19 mouse cellular contexts compared by ENCODE assay signal in genomic region chr12:92137539-92137938, GRCm38 (mm10).
DNase-seq lines count a peak whose midpoint lies in the region; ATAC-seq and TF ChIP-seq lines count a peak whose summit lies in the region.
"Had no signal": no experiment of that assay in that cellular context is flagged by ENCODE, and none has a peak within 500 bp of the region (broad histone marks: within the 10 kb centered on the region; RNA-seq: fewer than 3 reads in every experiment).

No protein-coding gene starts in this region.

- no peak for TF ChIP-seq CTCF in lung, embryonic 14.5 days (IDR thresholded peaks at IDR 0.05; ENCODE audit: low read depth)
- TF ChIP-seq CTCF in lung, adult 2 months (IDR thresholded peaks at IDR 0.05; ENCODE audit: insufficient read depth, low read length), result no peak

- peak; percentile 78 for ATAC-seq in lung, embryonic 14.5 days (ENCODE audit: insufficient read depth)
- peak; percentile 92 for ATAC-seq in lung, embryonic 16.5 days (ENCODE audit: low read depth)
- ATAC-seq: activated CD4-positive, CD25-positive, alpha-beta regulatory T cell, adult 4 months; forebrain, embryonic 13.5 days; forebrain, embryonic 15.5 days; forebrain, postnatal 0 days; Patski had no signal

- DNase-seq in lung, embryonic 14.5 days, result peak; percentile 34
- no peak for DNase-seq in lung, adult 2 months
- no peak for DNase-seq in lung, postnatal 14 days
- peak; percentile 1 for DNase-seq in lung, postnatal 25 days (ENCODE audit: low spot score)
- no peak for DNase-seq in gastrocnemius, adult 8-10 months (ENCODE audit: low spot score in 2 of 2)
- DNase-seq in MN1 (ENCODE audit: low spot score), result no peak
- DNase-seq: adrenal gland, adult 8-10 months; cerebellum, adult 11-12 months; cerebellum, adult 8-10 months; cerebellum, adult 9-11 months; cerebellum, postnatal 25 days; forebrain, postnatal 0 days had no signal

- H3K4me2 ChIP-seq in lung, embryonic 14.5 days, result no peak overlapping the region
- no peak overlapping the region for H3K4me2 ChIP-seq in lung, embryonic 16.5 days (ENCODE audit: low read depth, low read length)
- H3K4me2 ChIP-seq: embryonic facial prominence, embryonic 12.5 days; forebrain, embryonic 13.5 days; forebrain, embryonic 15.5 days had no signal

- 0 out of 2 replicates have a peak, but pooled peaks cover 2% of the 10 kb centered on the region for H3K9me3 ChIP-seq in lung, embryonic 14.5 days (ENCODE audit: low read depth, low read length)
- H3K9me3 ChIP-seq in lung, embryonic 16.5 days (ENCODE audit: control insufficient read depth, low read length), result no peaks in the 10 kb centered on the region
- H3K9me3 ChIP-seq: embryonic facial prominence, embryonic 10.5 days; embryonic facial prominence, embryonic 12.5 days; forebrain, embryonic 13.5 days; forebrain, embryonic 15.5 days had no signal

- 52% methylated on average over 4 of the region's 4 CpGs for WGBS in lung, embryonic 14.5 days
- 56% methylated on average over 4 of the region's 4 CpGs for WGBS in lung, adult 2 months
- 52% methylated on average over 4 of the region's 4 CpGs for WGBS in lung, embryonic 16.5 days

- H3K27ac ChIP-seq in lung, embryonic 14.5 days (ENCODE audit: low read depth), result no peak overlapping the region; the same call in 1 of the 2 replicates
- no peak overlapping the region for H3K27ac ChIP-seq in lung, embryonic 16.5 days (ENCODE audit: low read length)
- H3K27ac ChIP-seq: embryonic facial prominence, embryonic 10.5 days; embryonic facial prominence, embryonic 12.5 days; forebrain, embryonic 13.5 days; forebrain, embryonic 15.5 days had no signal

- no peaks in the 10 kb centered on the region for H3K36me3 ChIP-seq in lung, embryonic 14.5 days (ENCODE audit: insufficient read depth)
- no peaks in the 10 kb centered on the region for H3K36me3 ChIP-seq in lung, embryonic 16.5 days (ENCODE audit: control insufficient read depth, insufficient read depth, low read length)
- H3K36me3 ChIP-seq: embryonic facial prominence, embryonic 10.5 days; embryonic facial prominence, embryonic 12.5 days; forebrain, embryonic 15.5 days had no signal

- H3K4me3 ChIP-seq in lung, embryonic 14.5 days (ENCODE audit: low read depth, low read length), result no peak overlapping the region
- H3K4me3 ChIP-seq in lung, adult 2 months (replicated peaks; ENCODE audit: extremely low read depth, low read depth, low read length), result no peak overlapping the region
- H3K4me3 ChIP-seq in lung, embryonic 16.5 days (ENCODE audit: low read length), result no peak overlapping the region
- H3K4me3 ChIP-seq: embryonic facial prominence, embryonic 10.5 days; embryonic facial prominence, embryonic 12.5 days; forebrain, embryonic 13.5 days; forebrain, embryonic 15.5 days had no signal

- H3K9ac ChIP-seq in lung, embryonic 14.5 days, result no peak overlapping the region
- no peak overlapping the region for H3K9ac ChIP-seq in lung, embryonic 16.5 days (ENCODE audit: low read length)
- H3K9ac ChIP-seq: embryonic facial prominence, embryonic 12.5 days; forebrain, embryonic 13.5 days; forebrain, embryonic 15.5 days; forebrain, postnatal 0 days had no signal

- TF ChIP-seq POLR2A in lung, adult 2 months (IDR thresholded peaks at IDR 0.05; ENCODE audit: borderline replicate concordance, extremely low read depth, low read depth, low read length), result no peak

- H3K27me3 ChIP-seq in lung, embryonic 14.5 days (ENCODE audit: insufficient read depth, low read length), result no peaks in the 10 kb centered on the region
- H3K27me3 ChIP-seq in lung, embryonic 16.5 days (ENCODE audit: control insufficient read depth, insufficient read depth, low read depth, low read length), result no peaks in the 10 kb centered on the region
- H3K27me3 ChIP-seq: embryonic facial prominence, embryonic 12.5 days; forebrain, embryonic 13.5 days; forebrain, embryonic 15.5 days; Patski had no signal

- H3K4me1 ChIP-seq in lung, embryonic 14.5 days (ENCODE audit: insufficient read depth), result no peaks in the 10 kb centered on the region
- H3K4me1 ChIP-seq in lung, adult 2 months (ENCODE audit: control insufficient read depth, insufficient read depth, low read length), result no peaks in the 10 kb centered on the region
- no peaks in the 10 kb centered on the region for H3K4me1 ChIP-seq in lung, embryonic 16.5 days (replicated peaks; ENCODE audit: control insufficient read depth, insufficient read depth, low read length)
- H3K4me1 ChIP-seq: embryonic facial prominence, embryonic 10.5 days; embryonic facial prominence, embryonic 12.5 days; forebrain, embryonic 13.5 days; forebrain, embryonic 15.5 days had no signal

Comparison
In these comparisons a context has a peak if more than half of its experiments do, and no peak if none do; other contexts are left out.
1. DNase-seq: peak in lung, embryonic 14.5 days (single experiment) and lung, postnatal 25 days (single experiment); none in lung, adult 2 months (single experiment), lung, postnatal 14 days (single experiment), gastrocnemius, adult 8-10 months (0 of 2) and MN1 (single experiment).